Mouse (Mus musculus) R1 (cell line): ENCODE measurements at regions not wholly inside any gene's neighbourhood (a gene's known extent, or its start where the extent isn't known, plus 50 kb on each side); places are given as distances from the start of the nearest gene placed in this dataset.
"Not testable (repeated sequence)": the region's sequence is repeated elsewhere in the genome, so short reads cannot be mapped to it uniquely, and the experiment has no call there.

Experiments
- DNase-seq: peaks from one replicate; pipeline ENCODE4 v3.0.0-alpha.2; 2018; ENCODE audit warnings: low read depth, low spot score

DNA sequence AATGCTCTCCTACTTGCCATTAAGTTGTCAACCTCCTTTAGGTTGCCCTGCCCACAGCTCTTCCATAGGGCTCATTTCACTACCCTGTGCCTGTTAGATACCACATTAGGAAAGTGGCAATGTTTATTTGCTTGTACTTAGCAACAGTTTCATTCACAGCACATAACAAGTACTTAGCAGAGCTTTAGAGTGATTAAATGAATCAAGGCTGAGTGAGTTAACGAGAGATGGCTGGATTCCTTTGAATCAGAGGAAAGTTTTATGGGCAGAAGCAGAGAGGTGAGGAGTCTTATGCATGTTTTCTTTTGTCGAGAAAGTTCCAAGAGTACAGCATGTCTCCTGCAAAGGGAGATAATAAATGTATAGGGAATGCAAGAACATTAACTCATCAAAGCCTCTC is 60.5 kb downstream of the Ptgs2 start:
- no peak for DNase-seq

DNA sequence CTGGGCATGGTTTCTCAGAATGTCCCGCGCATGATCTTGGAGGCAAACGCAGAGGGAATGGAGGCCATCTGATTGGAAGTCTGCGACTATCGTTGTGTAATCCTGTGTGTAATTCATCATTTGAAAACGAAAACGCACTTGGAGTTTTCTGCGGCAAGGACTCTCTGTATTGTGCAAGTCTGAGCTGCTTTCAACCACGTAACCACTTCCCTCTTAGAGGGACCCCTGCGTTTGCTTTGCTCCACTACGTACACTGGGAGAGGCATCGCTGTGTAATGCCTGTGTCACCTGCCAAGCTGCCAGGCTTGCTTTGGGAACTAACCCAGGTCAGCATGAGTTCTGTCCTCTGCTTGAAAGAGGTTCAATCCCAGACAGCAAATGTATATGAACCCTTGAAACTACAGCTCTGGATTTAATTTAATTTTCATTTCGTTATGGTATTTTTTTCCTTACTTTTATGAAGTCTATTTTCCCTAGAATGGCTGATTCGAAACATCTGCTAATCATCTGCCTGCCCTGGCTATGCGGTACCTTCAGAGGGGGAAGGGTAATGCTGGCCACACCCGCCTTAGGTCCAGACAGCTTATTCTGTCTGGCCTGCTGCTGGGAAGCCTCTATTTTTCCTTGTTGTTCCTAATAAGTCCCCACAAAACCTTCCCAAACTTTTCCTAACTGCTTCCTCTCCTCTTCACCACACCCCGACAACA is 65.2 kb downstream of the Ptgs2 start:
- peak; percentile 10 for DNase-seq

DNA sequence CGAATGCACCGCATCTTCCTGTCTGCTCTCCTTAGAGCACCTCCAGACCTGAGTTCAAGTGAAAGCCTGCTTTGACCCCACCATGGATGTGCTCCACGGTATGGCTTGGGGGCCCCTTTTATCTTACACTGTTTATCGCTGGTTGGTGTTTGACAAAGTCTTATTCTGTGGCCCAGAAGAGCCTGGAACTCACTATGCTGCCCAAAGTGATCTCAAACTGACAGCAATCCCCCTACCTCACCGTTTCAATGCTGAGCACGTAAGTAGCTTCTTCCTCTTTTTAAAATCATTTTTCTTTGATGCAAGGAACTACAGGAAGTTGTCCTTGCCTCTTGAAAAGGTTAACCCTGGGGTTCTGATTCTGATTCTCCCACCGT is 65.8 kb downstream of the Ptgs2 start:
- no peak for DNase-seq

DNA sequence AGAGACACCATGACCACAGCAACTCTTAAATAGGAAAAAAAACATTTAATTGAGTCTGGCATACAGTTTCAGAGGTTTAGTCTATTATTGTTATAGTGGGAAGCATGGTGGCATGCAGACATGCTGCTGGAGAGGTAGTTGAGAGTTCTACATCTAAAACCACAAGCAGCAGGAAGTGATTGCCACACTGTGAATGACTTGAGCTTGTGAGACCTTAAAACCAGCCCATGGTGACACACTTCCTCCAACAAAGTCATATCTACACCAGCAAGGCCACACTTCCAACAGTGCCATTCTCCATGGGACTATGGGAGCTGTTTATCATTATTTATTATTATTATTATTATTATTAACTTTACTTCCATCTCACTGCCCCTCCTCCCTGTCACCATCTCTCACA is 67.3 kb downstream of the Ptgs2 start:
- no peak for DNase-seq

DNA sequence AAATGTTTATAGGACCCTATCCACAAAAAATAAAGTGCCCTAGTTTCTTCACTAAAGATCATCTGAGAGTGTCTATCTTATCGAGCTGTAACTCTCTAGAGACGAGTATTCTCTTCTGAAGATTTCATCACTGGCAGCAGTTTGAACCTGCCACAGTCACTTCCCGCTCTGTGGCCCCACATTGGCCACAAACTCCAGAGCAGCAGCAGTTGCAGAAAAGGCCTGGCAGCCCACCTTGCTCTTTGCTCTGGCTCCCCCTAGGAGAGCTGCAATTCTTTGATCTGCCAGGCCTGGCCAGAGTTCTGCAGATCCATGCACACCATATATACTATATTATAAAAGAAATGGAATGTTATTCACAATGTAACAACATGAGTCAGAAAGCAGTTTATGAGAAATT is 74.4 kb downstream of the Ptgs2 start:
- no peak for DNase-seq

DNA sequence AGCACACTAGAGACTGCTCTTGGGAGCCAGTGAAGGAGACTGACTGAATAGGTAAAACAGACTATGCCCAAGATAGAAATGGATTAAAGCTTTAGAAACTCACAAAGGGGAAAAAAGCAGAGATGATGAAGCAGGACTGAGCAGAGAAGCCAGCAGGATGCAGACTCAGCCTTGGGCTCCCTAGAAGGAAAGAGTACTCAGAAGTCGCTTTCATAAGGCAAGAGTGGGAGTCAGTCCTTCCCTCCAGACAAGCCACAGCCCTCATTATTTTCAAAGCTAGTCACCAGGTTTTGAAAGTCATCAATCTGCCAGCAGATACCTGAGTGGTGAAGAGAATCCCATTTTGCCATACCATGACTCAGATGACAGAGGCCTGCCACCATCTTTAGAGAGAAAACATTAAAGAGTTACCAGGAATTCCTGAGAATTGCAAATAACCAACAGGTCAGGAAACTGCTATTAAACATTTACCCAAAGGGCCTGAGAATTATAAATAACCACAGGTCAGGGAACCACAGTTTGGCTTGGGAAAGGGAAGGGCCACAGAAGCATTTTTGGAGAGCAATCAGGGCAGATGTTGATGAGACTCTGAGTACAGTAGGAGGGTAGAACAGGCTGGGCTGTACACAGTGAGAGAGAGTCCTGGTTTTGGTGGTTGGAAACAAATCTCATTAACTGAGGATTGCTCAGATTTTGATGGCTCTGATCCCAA is 77.4 kb downstream of the Ptgs2 start:
- DNase-seq, result no peak

DNA sequence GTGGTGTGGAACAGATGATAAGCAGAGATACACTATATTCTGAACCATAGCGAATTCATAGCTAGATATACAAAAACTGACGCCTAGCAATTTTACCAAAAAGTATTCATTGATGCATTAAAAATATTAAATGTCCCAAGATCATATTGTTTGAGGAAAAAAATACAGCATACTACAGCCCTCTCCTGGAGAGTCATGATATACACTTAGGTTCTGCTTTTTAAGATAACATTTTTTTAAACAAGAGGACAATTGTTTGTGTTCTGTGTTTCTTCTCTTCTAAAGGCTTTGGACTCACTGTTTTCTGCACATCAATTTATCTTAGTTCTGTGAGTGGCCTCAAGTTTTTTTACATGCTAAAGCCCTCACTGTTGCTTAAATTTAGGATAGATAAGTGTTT is 102.2 kb downstream of the Ptgs2 start:
- no peak for DNase-seq

DNA sequence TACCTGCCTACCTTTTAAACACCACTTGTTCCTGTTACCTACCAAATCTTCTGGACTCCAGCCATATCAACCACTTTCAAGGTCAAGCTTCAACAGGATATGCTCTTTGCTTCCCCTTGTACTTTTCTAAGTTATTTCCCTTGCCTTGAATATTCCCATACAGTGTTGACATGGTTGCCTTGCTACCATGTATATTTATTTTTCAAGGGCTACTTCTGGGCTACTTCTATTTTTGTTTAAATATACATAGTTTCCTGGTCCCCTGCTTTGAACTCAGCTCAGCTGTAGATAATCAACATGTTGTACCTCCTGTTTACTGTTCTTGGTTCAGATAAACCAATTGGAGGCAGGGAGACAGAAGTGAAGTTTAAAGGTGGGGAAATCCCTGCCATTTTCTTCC is 106.8 kb upstream of the Pdc start:
- no peak for DNase-seq

DNA sequence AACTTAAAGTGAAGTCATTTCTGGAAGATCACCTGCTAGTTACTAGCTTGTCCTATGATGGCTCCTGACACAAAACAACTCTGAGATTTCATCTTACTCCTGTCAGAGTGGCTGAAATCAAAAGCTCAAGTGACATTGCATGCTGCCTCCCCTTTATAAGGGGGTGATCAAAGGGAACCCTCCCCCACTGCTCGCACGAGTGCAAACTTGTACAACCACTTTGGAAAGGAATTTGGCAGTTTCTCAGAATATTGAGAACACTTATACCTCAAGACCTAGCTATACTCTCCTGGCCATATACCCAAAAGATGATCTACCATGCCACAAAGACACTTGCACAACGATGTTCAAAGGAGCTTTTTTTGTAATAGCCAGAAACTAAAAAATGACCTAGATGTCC is 102.5 kb upstream of the Pdc start:
- DNase-seq, result no peak

DNA sequence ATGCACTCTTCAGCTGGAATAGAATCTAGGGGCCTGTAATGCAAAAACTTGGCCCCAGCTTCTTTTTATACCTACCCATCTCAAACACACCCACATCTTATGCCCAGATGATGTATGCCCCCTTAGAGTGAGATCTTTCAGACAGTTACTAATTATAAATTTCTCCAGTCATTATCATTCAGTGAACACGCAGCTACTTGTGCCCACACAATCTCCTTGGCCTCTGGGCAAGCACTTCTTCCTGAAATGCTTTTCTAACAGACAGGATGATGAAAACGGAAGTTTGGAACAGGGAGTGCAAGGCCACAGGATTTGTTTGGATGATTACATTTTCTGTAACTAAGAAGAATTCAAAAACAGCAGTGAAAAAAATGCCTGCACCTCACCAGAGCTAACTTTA is 100.4 kb upstream of the Pdc start:
- DNase-seq, result no peak

DNA sequence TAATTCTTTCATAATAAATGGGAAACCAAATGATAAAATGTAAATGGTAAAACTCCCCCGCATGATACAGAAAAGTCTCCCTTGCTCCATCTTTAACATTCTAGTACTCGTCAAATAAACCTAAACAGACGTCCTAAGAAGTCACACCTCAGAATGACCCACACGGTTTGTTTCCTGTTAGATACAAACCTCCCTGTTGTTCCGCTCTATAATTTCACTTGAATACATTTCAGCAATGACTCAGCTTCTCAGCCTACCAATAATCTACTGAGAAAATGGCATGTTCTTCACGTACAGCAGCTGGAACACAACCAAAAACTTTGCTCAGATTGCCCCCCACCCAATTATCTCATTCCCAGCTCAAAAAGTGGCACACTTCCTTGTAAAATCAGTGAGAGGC is 93.7 kb upstream of the Pdc start:
- DNase-seq, result no peak

DNA sequence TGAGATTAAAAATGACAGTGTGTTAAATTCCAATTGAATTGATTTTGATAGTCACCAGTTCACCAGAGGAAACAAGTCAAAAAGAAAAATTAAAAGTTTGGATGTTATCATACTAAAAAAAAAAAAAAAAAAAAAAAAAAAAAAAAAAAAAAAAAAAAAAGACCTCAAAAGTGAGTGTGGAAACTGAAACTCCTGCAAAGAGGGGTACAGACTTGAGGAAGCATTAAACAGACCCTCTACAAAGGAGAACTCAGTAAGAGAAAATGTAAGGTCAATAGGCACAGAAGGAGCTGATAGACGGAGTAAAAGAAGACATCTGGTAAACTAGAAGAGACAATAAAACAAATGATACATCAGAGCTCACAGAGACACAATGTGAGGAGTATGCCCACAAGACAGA is 79.7 kb upstream of the Pdc start:
- DNase-seq, result not testable (repeated sequence)

DNA sequence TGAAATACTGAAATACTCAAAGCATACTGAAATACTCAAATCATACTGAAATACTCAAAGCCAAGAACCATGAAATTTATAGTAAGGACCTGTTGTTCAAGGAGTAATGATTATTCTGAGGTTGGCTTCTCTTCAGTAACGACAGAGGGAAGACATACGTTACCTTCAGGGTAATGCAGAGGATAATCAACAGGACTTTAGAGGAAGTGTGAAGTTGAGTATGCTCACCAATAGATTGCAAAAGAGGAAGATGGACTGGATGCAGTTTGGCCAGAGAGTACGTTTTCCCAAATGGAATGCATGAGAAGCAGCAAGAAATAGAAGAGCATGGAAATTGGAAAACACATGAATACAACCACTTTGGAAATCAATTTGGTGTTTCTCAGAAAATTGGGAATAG is 79.1 kb upstream of the Pdc start:
- DNase-seq, result no peak

DNA sequence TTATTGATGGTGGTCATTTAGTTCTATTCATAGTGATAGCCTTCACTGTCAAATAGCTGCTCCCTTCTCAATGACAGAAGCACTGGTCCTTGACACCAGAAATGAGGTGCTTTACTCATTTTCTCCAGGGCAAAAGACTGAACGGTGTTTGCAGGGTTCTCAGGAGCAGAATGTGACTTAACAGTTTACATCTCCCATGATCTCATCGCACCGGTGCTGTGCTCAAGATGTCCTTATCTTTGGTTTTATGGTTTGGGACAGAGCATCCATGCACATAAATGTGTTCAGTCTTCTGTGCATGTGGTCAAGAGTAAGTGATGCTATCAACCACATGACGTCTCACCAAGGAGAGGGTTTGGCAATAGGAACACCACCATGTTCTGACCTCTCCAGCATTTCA is 78.1 kb upstream of the Pdc start:
- no peak for DNase-seq

DNA sequence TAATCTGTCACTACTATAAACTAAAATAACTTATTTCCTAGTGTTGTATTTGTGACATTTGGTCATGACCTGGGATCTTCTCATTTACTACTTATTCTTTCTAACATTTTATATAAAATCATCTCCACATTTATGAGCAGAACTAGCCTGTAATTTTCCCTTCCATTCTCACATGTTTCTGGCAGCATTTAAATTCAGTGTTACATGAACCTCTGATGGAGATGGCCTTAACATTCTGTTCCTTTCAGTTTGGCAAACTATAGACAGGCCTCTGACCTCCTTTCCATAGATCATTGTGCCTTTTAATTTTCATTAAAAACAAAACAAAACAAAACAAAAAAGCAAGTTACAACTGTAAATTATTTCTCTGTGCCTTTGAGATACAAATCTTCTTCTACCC is 77.1 kb upstream of the Pdc start:
- DNase-seq, result no peak

DNA sequence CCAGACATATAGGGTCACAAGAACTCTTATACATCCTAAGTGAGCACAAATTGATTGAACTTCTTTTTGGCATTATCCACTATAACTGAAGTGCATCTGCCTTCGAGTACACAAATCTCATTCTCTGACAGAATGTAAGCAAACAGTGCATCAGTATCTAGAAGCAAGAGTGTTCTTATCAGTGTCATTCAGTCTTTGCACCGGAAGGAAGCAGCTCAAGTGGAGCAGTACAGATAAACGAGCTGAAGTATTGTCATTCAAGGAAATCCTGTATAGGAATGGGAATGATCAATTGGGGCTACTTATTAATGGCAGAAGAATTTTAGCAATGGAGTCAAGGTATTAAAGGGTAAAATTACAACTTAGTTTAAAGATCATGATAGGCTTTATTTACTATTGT is 74.3 kb upstream of the Pdc start:
- no peak for DNase-seq

DNA sequence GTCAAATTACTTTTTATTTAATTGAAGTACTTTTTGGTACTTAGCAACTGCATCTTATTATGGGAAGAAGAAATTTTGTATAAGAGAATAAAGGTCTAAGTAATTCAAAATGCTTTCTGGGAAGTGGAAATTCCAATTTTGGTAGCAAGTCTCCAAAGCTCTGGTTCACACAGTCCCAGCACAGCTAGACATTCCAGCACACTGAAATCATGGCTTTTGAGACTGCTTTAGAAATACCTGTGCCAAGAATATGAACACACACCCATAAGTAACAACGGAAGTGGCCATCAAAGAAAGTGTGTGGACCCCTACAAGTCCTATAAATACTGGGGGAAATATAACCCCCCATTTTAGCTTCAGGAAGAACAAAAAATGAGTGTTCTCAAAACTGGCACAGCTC is 67.8 kb upstream of the Pdc start:
- no peak for DNase-seq

DNA sequence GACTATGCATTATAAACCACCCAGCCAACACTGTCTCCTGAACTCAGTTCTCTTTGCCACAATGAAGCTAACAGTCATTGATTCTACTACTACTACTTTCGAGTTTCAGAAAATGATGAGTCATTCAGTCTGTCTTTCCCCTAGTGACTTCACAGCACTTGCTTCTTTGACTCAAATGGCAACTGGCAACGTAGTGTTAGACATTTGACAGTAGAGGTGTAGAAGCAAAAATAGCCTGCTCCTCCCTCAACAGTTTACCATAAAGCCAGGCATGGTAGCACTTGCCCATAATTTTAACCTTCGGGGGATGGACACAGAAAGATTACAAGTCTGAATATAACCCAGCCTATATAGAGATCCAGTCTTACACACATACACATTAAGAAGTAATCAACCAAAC is 67.3 kb upstream of the Pdc start:
- no peak for DNase-seq

DNA sequence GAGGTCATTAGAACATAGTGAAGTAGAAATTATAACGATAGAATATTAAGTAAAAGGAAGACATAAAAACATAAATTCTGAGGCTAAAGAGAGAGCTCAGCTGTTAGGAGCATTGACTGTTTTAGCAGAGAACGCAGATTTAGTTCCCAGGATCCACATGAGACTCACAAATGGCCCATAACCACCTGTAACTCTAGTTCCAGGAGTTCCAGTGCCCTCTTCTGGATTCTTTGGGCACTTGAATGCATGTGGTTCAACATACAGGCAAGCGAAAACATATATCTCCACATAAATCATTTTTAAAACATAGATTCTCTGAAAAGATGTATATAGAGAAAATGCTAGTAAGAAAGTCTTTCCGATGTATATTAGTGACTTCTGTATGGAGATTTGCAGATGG is 61.6 kb upstream of the Pdc start:
- DNase-seq, result peak; percentile 21

DNA sequence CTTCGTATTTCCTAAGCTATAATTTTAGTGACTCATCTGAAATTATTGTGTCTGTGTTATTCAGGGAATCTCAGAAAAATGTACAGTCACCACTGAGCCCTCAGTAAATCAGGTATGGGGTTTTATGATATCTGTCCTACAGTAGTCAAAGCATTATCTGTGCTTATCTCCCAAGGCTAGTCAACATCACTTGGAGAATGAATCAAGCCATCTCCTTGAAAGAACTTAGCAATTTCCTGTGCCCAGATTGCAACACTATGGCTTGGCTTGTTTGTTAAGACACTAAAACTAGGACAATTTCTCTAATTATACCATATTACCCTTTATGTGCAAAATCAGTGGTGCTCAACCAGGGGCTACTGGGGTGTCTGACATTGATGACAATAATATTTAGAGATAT is 58.9 kb upstream of the Pdc start:
- DNase-seq, result no peak

DNA sequence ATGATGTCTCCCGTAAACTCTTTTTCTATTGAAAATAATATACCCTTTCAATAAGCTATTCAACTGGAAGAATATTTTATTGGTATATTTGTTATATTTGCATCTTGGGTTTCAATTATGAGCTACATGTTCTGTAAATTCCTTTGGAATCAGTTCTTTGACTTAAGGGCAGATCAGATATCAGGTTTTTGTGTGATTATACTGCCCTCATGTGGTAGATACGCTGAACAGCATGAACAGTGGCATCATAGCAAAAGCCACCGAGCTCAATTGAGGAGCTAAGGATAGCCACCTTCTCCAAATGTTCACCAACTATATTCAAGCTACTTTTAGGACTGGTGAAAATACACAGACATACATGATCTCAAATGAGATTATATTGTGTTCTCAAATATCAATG is 52.7 kb upstream of the Pdc start:
- peak; percentile 59 for DNase-seq

DNA sequence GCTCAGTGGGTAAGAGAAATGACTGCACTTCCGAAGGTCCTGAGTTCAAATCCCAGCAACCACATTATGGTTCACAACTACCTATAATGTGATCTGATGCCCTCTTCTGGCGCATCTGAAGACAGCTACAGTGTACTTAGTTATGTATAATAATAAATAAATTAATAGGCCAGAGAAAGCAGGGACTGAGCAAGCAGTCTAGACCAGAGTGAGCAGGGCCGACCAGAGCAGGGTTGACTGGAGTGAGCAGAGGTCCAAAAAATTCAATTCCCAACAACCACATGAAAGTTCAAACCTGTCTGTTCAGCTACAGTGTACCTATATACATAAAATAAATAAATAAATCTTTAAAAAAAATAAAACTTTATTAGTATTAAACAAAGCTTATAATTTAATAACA is 52.2 kb upstream of the Pdc start:
- DNase-seq, result no peak
